Mouse (Mus musculus) right cerebral cortex, postnatal 4 days (tissue): ENCODE measurements around the gene Ebf4.

Source experiments
- DNase-seq: peaks from one replicate; pipeline ENCODE4 v3.0.0-alpha.2; 2022

Gene Ebf4

GRCm38 (mm10) chr2:130294936-130295277, at the start of gene Ebf4:
TSS of gene Ebf4 (plus strand) at chr2:130295169.
- DNase-seq = peak; percentile 71

GRCm38 (mm10) chr2:130246912-130247311, 48.1 kb upstream of the Ebf4 start:
- DNase-seq = no peak

GRCm38 (mm10) chr2:130248226-130248625, 46.7 kb upstream of the Ebf4 start:
- no peak for DNase-seq

GRCm38 (mm10) chr2:130256762-130257161, 38.2 kb upstream of the Ebf4 start:
- no peak for DNase-seq

- no peak for DNase-seq
Measured at GRCm38 (mm10) chr2:130260822-130261221, 34.1 kb upstream of the Ebf4 start.

DNA sequence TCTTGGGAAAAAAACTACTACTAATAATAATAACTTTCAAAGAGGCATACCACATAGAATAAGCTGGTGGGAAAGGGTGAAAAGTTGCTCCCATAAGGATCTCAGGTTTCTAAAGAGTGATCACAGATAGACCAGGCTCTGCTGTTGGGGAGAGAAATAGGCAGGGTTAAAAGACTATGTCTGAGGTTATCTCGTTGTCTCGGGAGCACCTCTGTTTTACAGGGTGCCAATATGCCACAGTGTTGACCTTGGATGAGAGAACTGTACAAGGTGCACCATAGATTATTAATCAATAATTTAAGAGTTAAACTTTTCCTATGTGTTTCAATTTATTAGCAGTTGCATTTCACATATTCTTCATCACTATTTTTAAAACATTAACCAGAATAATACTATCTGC, 33.1 kb upstream of the Ebf4 start:
- DNase-seq = no peak

DNA sequence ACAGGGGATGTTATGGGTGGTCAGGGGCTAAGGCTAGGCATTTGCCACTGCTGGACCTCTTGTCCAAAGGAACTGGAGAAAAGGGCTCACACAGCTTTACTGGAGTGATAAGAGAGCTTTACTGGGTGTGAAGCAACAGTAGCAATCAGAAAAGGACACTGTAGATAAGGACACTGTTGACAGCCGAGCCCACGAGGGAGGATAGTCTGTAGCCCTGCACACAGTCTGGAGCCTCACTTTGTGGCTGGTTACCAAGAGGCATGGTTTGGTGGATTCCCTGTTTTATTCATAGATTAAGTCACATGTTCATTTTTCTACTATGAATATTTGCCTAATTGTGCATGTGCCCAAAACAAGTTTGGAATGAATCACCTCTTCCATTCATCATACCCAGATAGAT, 32.6 kb upstream of the Ebf4 start:
- no peak for DNase-seq

DNA sequence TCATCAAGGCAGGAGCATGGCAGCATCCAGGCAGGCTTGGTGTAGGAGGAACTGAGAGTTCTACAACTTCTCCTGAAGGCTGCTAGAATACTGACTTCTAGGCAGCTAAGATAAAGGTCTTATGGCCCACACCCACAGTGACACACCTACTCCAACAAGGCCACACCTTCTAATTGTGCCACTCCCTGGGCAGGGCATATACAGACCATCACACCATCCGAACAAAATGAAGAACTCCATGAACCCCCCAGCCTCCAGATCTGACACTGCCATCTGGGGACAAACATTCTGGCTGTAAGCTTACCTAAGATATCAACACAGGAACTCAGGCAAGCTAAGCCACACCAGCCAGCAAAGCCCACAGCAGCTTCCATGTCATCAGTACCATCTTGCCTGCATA, 29.4 kb upstream of the Ebf4 start:
- DNase-seq = no peak

GRCm38 (mm10) chr2:130268074-130268473, 26.9 kb upstream of the Ebf4 start:
- no peak for DNase-seq

GRCm38 (mm10) chr2:130273732-130274131, 21.2 kb upstream of the Ebf4 start:
- DNase-seq = peak; percentile 17

DNA sequence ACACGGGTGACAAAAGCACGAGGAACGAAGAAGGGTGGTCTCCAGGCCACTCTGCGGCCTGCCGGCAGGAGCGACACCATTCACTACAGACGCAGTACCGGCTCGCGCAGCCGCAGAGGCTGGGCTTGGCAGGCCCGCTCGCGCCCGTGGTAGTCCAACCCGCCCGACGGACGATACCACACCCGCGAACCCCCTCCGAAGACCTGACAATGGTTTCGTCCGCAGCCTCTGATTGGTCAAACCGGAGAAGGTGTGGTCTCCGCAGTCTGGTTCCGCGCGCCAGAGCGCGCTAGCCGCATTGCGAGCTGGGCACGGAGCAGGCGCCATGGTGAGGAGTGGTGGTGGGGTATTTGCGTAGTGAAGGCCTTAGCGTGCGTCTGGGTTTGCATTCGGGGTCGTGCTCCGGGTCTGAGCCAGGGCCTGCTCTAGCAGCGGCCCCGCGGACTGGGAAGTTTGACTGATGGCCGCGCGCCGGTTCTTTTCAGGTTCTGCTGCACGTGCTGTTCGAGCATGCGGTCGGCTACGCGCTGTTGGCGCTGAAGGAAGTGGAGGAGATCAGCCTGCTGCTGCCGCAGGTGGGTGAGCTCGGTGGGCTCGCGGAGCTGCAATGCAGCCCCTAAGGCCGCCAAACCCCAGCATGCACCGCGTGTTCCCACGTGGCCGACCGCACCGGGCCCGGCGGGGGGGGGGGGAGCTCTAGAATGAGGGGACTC, 20.7 kb upstream of the Ebf4 start, which contains the start of gene Nop56:
Gene Nop56, plus strand, starts transcription at position 282 of the 713 bp plus-strand sequence.
- DNase-seq = peak; percentile 98

DNA sequence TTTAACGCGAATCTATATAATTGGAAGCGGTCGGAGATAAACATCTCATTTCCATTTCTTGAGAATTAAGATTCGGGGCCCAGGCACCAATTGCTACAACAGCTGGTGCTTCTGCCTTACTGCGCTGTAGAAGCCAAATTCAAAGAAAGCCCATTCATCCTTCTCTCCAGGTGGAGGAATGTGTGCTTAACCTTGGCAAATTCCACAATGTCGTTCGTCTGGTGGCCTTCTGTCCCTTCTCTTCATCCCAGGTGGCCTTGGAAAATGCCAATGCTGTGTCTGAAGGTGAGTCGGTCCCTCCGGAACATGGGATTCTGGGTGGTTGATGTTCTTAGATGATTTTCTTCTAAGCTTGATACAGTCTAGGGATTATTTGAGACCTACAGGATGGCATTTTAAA, 20.1 kb upstream of the Ebf4 start:
- DNase-seq = no peak

DNA sequence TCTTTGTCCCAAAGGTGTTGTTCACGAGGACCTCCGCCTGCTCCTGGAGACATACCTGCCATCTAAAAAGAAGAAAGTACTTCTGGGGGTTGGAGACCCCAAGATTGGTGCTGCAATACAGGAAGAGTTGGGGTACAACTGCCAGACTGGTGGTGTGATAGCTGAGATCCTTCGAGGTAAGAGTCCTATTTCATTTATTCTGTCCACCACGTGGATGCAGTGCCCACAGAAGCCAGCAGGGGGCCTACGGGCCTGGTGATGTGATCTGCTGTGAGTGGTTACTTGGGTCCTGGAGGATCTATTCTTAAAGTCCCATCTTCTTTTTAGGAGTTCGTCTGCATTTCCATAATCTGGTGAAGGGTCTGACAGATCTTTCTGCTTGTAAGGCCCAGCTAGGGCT, 19.3 kb upstream of the Ebf4 start:
- DNase-seq = peak; percentile 78

- no peak for DNase-seq
Measured at GRCm38 (mm10) chr2:130279600-130280091, 15.3 kb upstream of the Ebf4 start.

DNA sequence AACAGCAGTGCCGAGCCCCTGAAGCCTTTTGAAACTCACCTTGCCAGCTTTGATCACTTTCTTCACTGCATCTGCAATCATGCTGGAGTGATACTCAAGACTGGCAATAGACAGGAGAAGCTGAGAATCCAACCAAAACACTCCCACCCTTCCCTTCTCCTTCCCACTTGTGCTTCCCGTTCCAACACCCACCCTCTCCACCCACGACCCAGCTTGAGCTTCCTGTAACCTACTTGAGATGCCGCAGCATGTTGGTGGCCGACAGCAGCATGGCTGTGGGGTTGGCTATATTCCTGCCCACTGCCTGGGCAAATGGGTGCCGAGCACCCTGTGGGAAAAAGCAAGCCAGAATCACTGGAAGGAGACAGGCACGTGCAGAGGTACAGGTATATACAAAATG, 14.7 kb upstream of the Ebf4 start:
- no peak for DNase-seq

DNA sequence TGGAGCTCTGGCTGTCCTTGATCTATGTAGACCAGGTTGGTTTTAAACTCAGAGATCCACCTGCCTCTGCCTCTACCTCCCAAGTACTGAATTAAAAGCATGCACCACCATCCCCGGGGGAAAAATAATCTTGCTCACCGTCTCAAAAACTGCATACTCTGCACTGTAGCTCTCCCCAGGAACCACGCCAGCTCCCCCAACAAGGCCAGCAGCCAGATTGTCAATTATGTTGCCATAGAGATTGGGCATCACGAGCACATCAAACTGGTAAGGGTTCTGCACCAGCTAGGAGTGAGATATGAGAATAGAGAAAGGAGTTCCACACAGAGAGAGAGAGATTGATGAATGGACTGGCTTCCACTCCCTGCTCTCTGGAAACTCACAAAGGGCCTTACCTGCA, 14.2 kb upstream of the Ebf4 start:
- peak; percentile 29 for DNase-seq

DNA sequence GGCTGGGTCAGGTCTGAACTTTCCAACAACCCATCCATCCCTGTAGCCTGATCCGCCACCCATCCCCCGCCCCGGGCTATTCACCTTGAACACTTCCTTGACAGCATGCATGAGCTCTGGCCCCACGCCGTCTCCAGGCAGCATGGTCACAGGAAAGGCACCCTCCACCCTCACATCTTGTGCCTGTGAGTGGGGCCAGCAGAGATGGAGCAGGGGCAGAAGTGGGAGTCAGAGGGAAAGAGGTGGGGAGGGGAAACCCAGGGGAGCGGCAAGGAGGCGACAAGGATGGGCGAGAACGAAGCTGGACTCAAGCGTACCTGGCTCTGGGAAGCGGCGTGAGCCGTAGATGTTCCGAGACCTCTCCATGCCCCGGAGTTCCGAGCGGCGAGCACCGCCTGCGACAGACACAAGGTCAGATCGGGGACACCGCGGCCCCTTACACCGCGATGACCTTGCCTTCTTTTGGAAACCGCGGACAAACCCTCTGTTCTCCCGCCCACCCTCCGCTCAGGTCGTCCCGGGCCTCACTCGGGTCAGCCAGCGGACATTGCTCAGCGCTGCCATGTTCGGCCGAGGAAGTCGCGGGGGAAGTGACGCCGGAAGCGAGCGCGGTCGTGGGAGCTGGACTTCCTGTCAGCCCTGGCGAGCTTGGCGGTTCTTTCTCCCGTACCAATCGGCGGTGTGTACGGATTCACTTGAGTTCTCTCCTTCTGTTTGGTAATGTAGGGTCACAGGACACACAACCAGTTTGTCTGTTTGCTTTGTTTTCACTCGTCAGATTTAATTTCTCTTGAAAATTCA, 10.9 kb upstream of the Ebf4 start, which contains the start of gene Idh3b:
Gene Idh3b, minus strand, starts transcription at position 694 of the 801 bp plus-strand sequence.
- peak; percentile 87 for DNase-seq

DNA sequence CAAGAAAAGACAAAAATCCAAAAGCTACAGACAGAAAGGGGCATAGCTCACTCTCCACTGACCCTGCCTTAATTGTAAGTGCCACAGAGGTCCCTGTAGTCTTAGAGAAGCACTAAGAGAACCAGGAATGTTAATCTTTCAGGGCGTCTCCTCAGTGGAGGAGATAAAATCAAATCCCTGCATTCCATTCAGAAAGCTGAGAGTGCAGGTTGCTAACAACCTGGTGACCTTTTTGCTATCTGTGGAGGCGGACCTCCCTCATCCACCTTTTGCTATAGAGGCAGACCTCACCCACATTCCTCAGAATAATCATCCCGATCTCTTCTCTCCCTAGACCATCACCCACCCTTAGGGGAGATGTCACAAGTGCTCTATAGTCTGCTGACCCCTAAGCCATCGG, 5.9 kb upstream of the Ebf4 start:
- no peak for DNase-seq

GRCm38 (mm10) chr2:130291434-130291833, 3.5 kb upstream of the Ebf4 start:
- peak; percentile 68 for DNase-seq

GRCm38 (mm10) chr2:130293009-130293408, 2.0 kb upstream of the Ebf4 start:
- DNase-seq = no peak

DNA sequence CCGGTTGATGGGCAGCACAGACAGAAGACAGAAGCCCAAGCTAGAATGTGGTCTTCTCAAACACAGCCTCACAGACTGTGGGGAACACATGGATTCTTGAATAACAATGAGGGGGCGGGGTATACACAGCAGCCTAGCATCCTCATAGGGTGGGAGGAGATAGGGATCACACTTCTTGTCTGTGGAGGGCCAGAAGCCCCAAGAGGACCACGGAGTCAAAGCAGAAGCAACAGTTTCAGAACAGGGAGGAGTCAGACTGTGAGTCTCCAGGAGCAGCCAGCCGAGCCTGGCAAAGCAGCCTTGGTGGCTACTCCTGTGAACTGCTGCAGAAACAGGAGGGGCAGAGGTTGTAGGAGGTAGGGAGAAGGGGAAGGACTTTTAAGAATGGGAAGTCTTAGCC, 1.5 kb upstream of the Ebf4 start:
- no peak for DNase-seq

- DNase-seq = no peak
Measured at GRCm38 (mm10) chr2:130294218-130294935, 592 bp upstream of the Ebf4 start.

DNA sequence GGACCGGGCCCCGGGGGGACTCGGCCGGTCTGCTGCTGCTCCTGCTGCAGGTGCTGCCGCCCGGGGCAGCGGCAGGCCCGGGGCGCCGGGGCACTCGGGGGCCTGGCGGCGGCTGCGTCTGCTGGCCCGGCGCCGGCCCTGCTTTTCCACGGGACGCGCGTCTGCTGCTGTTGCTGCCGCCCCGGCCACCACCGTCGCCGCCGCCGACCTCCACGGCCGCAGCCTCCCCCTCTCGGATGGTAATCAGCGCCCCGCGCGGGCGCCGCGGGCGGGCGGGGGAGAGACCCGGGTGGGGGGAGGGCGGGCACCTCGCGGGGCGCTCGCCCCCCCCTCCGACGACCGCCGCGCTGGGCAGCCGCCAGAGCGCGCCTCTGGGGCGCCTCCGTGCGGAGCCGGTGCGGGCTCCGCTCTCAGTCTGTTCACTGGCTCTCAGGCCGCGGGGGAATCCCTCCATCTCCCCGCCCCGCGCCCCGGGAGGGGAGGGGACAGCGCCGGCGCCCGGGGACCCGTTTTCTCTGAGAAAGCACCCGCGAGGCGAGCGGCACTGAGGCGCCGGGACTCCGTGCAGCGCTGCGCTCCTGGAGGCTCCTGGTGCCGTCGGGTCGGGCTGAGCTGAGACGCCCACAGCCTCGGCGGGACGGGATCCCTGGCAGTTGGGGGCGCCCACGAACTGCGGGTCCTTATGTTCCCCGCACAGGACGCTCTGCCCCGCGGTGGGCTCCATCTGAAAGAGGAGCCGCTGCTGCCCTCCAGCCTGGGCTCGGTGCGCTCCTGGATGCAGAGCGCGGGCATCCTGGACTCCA, 563 bp downstream of the Ebf4 start:
- DNase-seq = peak; percentile 68
